Comparison of ENCODE assay signal across 27 mouse cellular contexts in the genomic region with DNA sequence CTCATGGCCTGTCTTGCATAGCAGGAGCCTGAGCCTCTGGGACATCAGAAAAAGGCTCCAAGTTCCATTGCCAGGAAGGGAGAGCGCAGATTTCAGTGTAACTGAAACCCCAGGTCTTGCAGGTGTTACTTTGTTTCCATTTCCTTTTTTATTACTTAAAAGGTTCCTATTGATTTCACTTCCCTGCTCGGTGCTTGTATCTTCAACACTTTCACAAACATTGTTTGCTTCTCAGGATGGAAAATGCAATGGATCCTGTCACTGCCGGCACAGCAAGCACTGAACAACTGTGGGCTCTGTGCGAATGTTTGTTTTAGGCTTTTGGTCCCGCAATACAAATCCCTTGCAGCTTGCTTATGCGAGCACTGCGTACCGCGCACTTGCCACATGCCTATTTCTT.
"Had no signal": no experiment of that assay in that cellular context is flagged by ENCODE, and none has a peak within 500 bp of the region (broad histone marks: within the 10 kb centered on the region; RNA-seq: fewer than 3 reads in every experiment).

No protein-coding gene starts in this region.

- H3K9me3 ChIP-seq: embryonic facial prominence, embryonic 10.5 days; embryonic facial prominence, embryonic 12.5 days; embryonic facial prominence, embryonic 13.5 days; embryonic facial prominence, embryonic 15.5 days; forebrain, embryonic 12.5 days; forebrain, embryonic 13.5 days; forebrain, embryonic 15.5 days had no signal

- H3K27me3 ChIP-seq: embryonic facial prominence, embryonic 12.5 days; embryonic facial prominence, embryonic 13.5 days; embryonic facial prominence, embryonic 15.5 days; forebrain, embryonic 12.5 days; forebrain, embryonic 13.5 days; forebrain, embryonic 15.5 days had no signal

- H3K4me2 ChIP-seq: embryonic facial prominence, embryonic 12.5 days; embryonic facial prominence, embryonic 13.5 days; embryonic facial prominence, embryonic 15.5 days; forebrain, embryonic 12.5 days; forebrain, embryonic 13.5 days; forebrain, embryonic 15.5 days had no signal

- DNase-seq: cerebellum, adult 8-10 months; cerebellum, adult 9-10 months; cerebellum, adult 9-11 months; cerebellum, postnatal 10 days; cerebellum, postnatal 14 days; cerebellum, postnatal 25 days; cerebellum, postnatal 36 days; embryo, embryonic 11 days; forebrain, postnatal 0 days; gastrocnemius, adult 2 months; gastrocnemius, postnatal 10 days; gastrocnemius, postnatal 14 days; gastrocnemius, postnatal 25 days; gastrocnemius, postnatal 36 days; heart, adult 11 months; heart, adult 18-20 months; heart, adult 2 months had no signal

- ATAC-seq: forebrain, embryonic 13.5 days; forebrain, embryonic 15.5 days; forebrain, embryonic 16.5 days; forebrain, postnatal 0 days had no signal

- H3K9ac ChIP-seq: embryonic facial prominence, embryonic 12.5 days; embryonic facial prominence, embryonic 13.5 days; embryonic facial prominence, embryonic 15.5 days; forebrain, embryonic 12.5 days; forebrain, embryonic 13.5 days; forebrain, embryonic 15.5 days; forebrain, postnatal 0 days had no signal

- H3K4me3 ChIP-seq: embryonic facial prominence, embryonic 10.5 days; embryonic facial prominence, embryonic 12.5 days; embryonic facial prominence, embryonic 13.5 days; embryonic facial prominence, embryonic 15.5 days; erythroblast, embryonic 14.5 days; forebrain, embryonic 10.5 days; forebrain, embryonic 12.5 days; forebrain, embryonic 13.5 days; forebrain, embryonic 15.5 days; gastrocnemius, adult 2 months; heart, adult 2 months had no signal

- H3K4me1 ChIP-seq: embryonic facial prominence, embryonic 12.5 days; embryonic facial prominence, embryonic 13.5 days; embryonic facial prominence, embryonic 15.5 days had no signal

- H3K36me3 ChIP-seq: embryonic facial prominence, embryonic 10.5 days; embryonic facial prominence, embryonic 12.5 days; embryonic facial prominence, embryonic 13.5 days; embryonic facial prominence, embryonic 15.5 days; forebrain, embryonic 10.5 days; forebrain, embryonic 12.5 days; forebrain, embryonic 15.5 days had no signal

- H3K27ac ChIP-seq: embryonic facial prominence, embryonic 10.5 days; embryonic facial prominence, embryonic 12.5 days; embryonic facial prominence, embryonic 13.5 days; embryonic facial prominence, embryonic 15.5 days; forebrain, embryonic 10.5 days; forebrain, embryonic 12.5 days; forebrain, embryonic 13.5 days; forebrain, embryonic 15.5 days; gastrocnemius, adult 2 months; heart, adult 2 months had no signal
